Mouse (Mus musculus): ENCODE results near the gene Olfr498. TPM values are rescaled to one million over a fixed set of nuclear protein-coding genes. Genes with fewer than 3 reads are reported as not detected.

The Olfr498 gene
- not detected for total RNA-seq (2021)
- long read RNA-seq = 0 reads

- DNase-seq (ENCODE audit: low spot score in 2 of 2) = no peak
Measured at GRCm38 (mm10) chr7:108465026-108465425, at the start of gene Olfr498. Gene Olfr498 (plus strand): TSS chr7:108465326.

GRCm38 (mm10) chr7:108420121-108420520 lies 45.0 kb upstream of the Olfr498 start, which contains the start of gene Olfr497:
Gene Olfr497 (plus strand): TSS chr7:108420421.
- DNase-seq (ENCODE audit: low spot score in 2 of 2) = no peak

Other genes starting within 250 kb of the Olfr498 start
- gene Olfr488, start 207.0 kb upstream of the Olfr498 start, total RNA-seq (2021) = not detected
- not detected for gene Olfr490, start 176.4 kb upstream of the Olfr498 start, total RNA-seq (2021)
- not detected for gene Olfr491, start 151.9 kb upstream of the Olfr498 start, total RNA-seq (2021)
- not detected for gene Olfr492, start 141.7 kb upstream of the Olfr498 start, total RNA-seq (2021)
- gene Olfr493, start 118.3 kb upstream of the Olfr498 start, total RNA-seq (2021) = not detected
- gene Olfr494, start 100.0 kb upstream of the Olfr498 start, total RNA-seq (2021) = not detected
- gene Olfr495, start 72.2 kb upstream of the Olfr498 start, total RNA-seq (2021) = not detected
- gene Olfr497, start 44.9 kb upstream of the Olfr498 start, total RNA-seq (2021) = not detected
- not detected for gene Olfr502, start 59.7 kb downstream of the Olfr498 start, total RNA-seq (2021)
- not detected for gene Olfr503, start 79.2 kb downstream of the Olfr498 start, total RNA-seq (2021)
- not detected for gene Olfr504, start 100.5 kb downstream of the Olfr498 start, total RNA-seq (2021)
- not detected for gene Olfr506, start 145.5 kb downstream of the Olfr498 start, total RNA-seq (2021)
- not detected for gene Olfr507, start 156.5 kb downstream of the Olfr498 start, total RNA-seq (2021)
- not detected for gene Olfr508, start 164.7 kb downstream of the Olfr498 start, total RNA-seq (2021)
- not detected for gene Olfr509, start 186.6 kb downstream of the Olfr498 start, total RNA-seq (2021)
- gene Olfr510, start 201.1 kb downstream of the Olfr498 start, total RNA-seq (2021) = not detected
- not detected for gene Olfr512, start 248.0 kb downstream of the Olfr498 start, total RNA-seq (2021)

Data from layer of hippocampus, adult 18-20 months (tissue).